ENCODE assay signal across 8 mouse cellular contexts in genomic region chr12:12401051-12401465, GRCm38 (mm10).
A peak's percentile ranks its signal among the peaks of the same experiment; 100 is the strongest.
DNase-seq lines count a peak whose midpoint lies in the region; ATAC-seq and TF ChIP-seq lines count a peak whose summit lies in the region.

No protein-coding gene starts in this region.

- no peaks in the 10 kb centered on the region for H3K4me1 ChIP-seq in forebrain, embryonic 14.5 days (ENCODE audit: control insufficient read depth, insufficient read depth, low read length)
- peaks cover 4% of the 10 kb centered on the region; the same call in 1 of the 2 replicates for H3K4me1 ChIP-seq in heart, postnatal 0 days (ENCODE audit: control insufficient read depth, insufficient read depth)
- no peaks in the 10 kb centered on the region for H3K4me1 ChIP-seq in liver, embryonic 12.5 days
- 0 out of 2 replicates have a peak, but pooled peaks cover 13% of the 10 kb centered on the region for H3K4me1 ChIP-seq in neural tube, embryonic 13.5 days (replicated peaks)

- no peaks in the 10 kb centered on the region for H3K9me3 ChIP-seq in forebrain, embryonic 14.5 days (replicated peaks; ENCODE audit: control insufficient read depth, low read length)
- H3K9me3 ChIP-seq in heart, postnatal 0 days (replicated peaks; ENCODE audit: control insufficient read depth, low read length): no peaks in the 10 kb centered on the region
- H3K9me3 ChIP-seq in liver, embryonic 12.5 days (replicated peaks): no peaks in the 10 kb centered on the region
- no peaks in the 10 kb centered on the region for H3K9me3 ChIP-seq in neural tube, embryonic 13.5 days

- no peak overlapping the region for H3K9ac ChIP-seq in forebrain, embryonic 14.5 days (ENCODE audit: low read length)
- peak overlapping the region; percentile 45; the same call in 1 of the 2 replicates for H3K9ac ChIP-seq in heart, postnatal 0 days (replicated peaks; ENCODE audit: low read depth, low read length)
- H3K9ac ChIP-seq in liver, embryonic 12.5 days: no peak overlapping the region
- H3K9ac ChIP-seq in neural tube, embryonic 13.5 days: no peak overlapping the region

- peak; percentile 54 for DNase-seq in ES-CJ7 (ENCODE audit: low read depth, low spot score)
- DNase-seq in forebrain, embryonic 14.5 days (ENCODE audit: low spot score): peak; percentile 61
- DNase-seq in heart, postnatal 0 days (ENCODE audit: low spot score): peak; percentile 79
- DNase-seq in kidney, postnatal 14 days: peak; percentile 68
- peak; percentile 55 for DNase-seq in thymus, postnatal 14 days

- 54% methylated on average over 9 of the region's 9 CpGs for WGBS in forebrain, embryonic 14.5 days
- WGBS in heart, postnatal 0 days: 27% methylated on average over 9 of the region's 9 CpGs
- WGBS in liver, embryonic 12.5 days (ENCODE audit: insufficient replicate concordance): 37% methylated on average over 9 of the region's 9 CpGs
- WGBS in neural tube, embryonic 13.5 days: 50% methylated on average over 9 of the region's 9 CpGs

- H3K4me3 ChIP-seq in forebrain, embryonic 14.5 days (ENCODE audit: low read depth, low read length): no peak overlapping the region
- H3K4me3 ChIP-seq in heart, postnatal 0 days (ENCODE audit: low read depth, low read length): peak overlapping the region; percentile 38
- no peak overlapping the region for H3K4me3 ChIP-seq in liver, embryonic 12.5 days
- H3K4me3 ChIP-seq in neural tube, embryonic 13.5 days: no peak overlapping the region

- no peaks in the 10 kb centered on the region for H3K27me3 ChIP-seq in forebrain, embryonic 14.5 days (replicated peaks; ENCODE audit: control insufficient read depth, insufficient read depth, low read length)
- H3K27me3 ChIP-seq in heart, postnatal 0 days (ENCODE audit: control insufficient read depth, insufficient read depth, low read length): no peaks in the 10 kb centered on the region
- H3K27me3 ChIP-seq in liver, embryonic 12.5 days (replicated peaks): 0 out of 2 replicates have a peak, but pooled peaks cover 3% of the 10 kb centered on the region
- no peaks in the 10 kb centered on the region for H3K27me3 ChIP-seq in neural tube, embryonic 13.5 days

- no peak for TF ChIP-seq EP300 in heart, postnatal 0 days (IDR thresholded peaks at IDR 0.05; ENCODE audit: low read depth)

- ATAC-seq in cerebellum, adult (ENCODE audit: insufficient number of reproducible peaks, low FRiP score, low TSS enrichment): peak; percentile 60
- peak; percentile 74 for ATAC-seq in forebrain, embryonic 14.5 days
- peak; percentile 82 for ATAC-seq in heart, postnatal 0 days (ENCODE audit: insufficient read depth, low read depth)
- ATAC-seq in liver, embryonic 12.5 days: no peak
- ATAC-seq in neural tube, embryonic 13.5 days (ENCODE audit: low read depth): peak; percentile 65

- H3K4me2 ChIP-seq in forebrain, embryonic 14.5 days (ENCODE audit: low read length): peak overlapping the region; percentile 23
- H3K4me2 ChIP-seq in heart, postnatal 0 days (ENCODE audit: low read depth, low read length): peak overlapping the region; percentile 65
- H3K4me2 ChIP-seq in liver, embryonic 12.5 days: peak overlapping the region; percentile 9; the same call in 1 of the 2 replicates
- H3K4me2 ChIP-seq in neural tube, embryonic 13.5 days: peak overlapping the region; percentile 37

- H3K36me3 ChIP-seq in forebrain, embryonic 14.5 days (ENCODE audit: control insufficient read depth, insufficient read depth, low read length): no peaks in the 10 kb centered on the region
- H3K36me3 ChIP-seq in heart, postnatal 0 days (replicated peaks; ENCODE audit: control insufficient read depth, insufficient read depth, low read length): no peaks in the 10 kb centered on the region
- no peaks in the 10 kb centered on the region for H3K36me3 ChIP-seq in liver, embryonic 12.5 days
- no peaks in the 10 kb centered on the region for H3K36me3 ChIP-seq in neural tube, embryonic 13.5 days

- TF ChIP-seq CTCF in heart, postnatal 0 days (IDR thresholded peaks at IDR 0.05; ENCODE audit: low read depth): peak; percentile 79

- no peak overlapping the region for H3K27ac ChIP-seq in forebrain, embryonic 14.5 days (ENCODE audit: low read depth, low read length)
- H3K27ac ChIP-seq in heart, postnatal 0 days (ENCODE audit: low read depth): peak overlapping the region; percentile 73
- no peak overlapping the region for H3K27ac ChIP-seq in liver, embryonic 12.5 days
- no peak overlapping the region for H3K27ac ChIP-seq in neural tube, embryonic 13.5 days (replicated peaks)

Comparison
In these comparisons a context has a peak if more than half of its experiments do, and no peak if none do; other contexts are left out.
1. H3K4me2 ChIP-seq: peak in every context shown above with its lines; median percentile 65 in heart, postnatal 0 days; 37 in neural tube, embryonic 13.5 days; 23 in forebrain, embryonic 14.5 days; 9 in liver, embryonic 12.5 days.